Mouse (Mus musculus) brain, embryonic 14.5 days (tissue): ENCODE measurements around the gene Cdk1.

Experiments
- CTCF ChIP-seq: fragments of 200-500 bp; IDR thresholded peaks from 2 replicates; pipeline ENCODE4 v1.5.1; 2012; ENCODE audit warnings: inconsistent platforms, mild to moderate bottlenecking, moderate library complexity, borderline replicate concordance; ENCODE audit not compliant: insufficient read depth, insufficient read length; ENCODE audit errors: extremely low read depth
- POLR2A ChIP-seq: fragments of 200-500 bp; IDR thresholded peaks from 2 replicates; pipeline ENCODE4 v1.6.1; 2012; ENCODE audit warnings: mild to moderate bottlenecking, inconsistent platforms, borderline replicate concordance; ENCODE audit not compliant: poor library complexity, insufficient read depth, insufficient read length, severe bottlenecking; ENCODE audit errors: extremely low read depth

DNA sequence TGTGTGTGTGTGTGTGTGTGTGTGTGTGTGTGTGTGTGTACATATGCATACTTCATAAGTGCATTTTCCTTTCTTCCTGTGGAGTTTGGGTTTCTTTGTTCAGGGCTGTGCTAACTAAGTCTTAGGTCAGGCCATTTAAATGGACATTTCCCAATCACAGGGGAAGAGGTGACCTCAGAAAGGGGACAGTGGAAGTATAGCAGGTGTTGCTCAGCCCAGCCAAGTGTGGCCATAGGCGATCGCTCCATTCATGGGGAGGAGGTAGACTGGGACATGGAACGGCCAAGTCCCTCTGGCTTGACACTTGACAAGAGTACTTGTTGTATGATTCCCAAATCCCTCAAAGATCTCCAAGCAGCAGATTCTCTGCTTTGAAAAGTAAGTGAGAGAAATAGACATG is 65.8 kb downstream of the Cdk1 start:
- TF ChIP-seq CTCF, result no peak
- no peak for TF ChIP-seq POLR2A
